Mouse (Mus musculus) heart, embryonic 16.5 days (tissue): ENCODE measurements at regions not wholly inside any gene's neighbourhood (a gene's known extent, or its start where the extent isn't known, plus 50 kb on each side); places are given as distances from the start of the nearest gene placed in this dataset.

Experiments used
- ATAC-seq: fragments of 200-750 bp; cut with Nextera tagmentation; replicated peaks from 2 replicates; pipeline ENCODE4 v1.8.0; 2017; ENCODE audit warnings: moderate number of reproducible peaks; ENCODE audit not compliant: insufficient read depth, low FRiP score; ENCODE audit errors: extremely low read depth
- H3K27ac ChIP-seq: fragments of 300-500 bp; sonication (generic); 2 replicates; pipeline ENCODE4 v1.5.1; 2014; ENCODE audit warnings: mild to moderate bottlenecking, low read length, control low read depth, moderate library complexity
- H3K27me3 ChIP-seq: fragments of 300-500 bp; sonication (generic); 2 replicates; pipeline ENCODE4 v1.6.1; 2014; ENCODE audit warnings: low read length, mixed read lengths; ENCODE audit not compliant: control insufficient read depth, insufficient read depth
- H3K36me3 ChIP-seq: fragments of 300-500 bp; sonication (generic); 2 replicates; pipeline ENCODE4 v1.6.1; 2014; ENCODE audit not compliant: control insufficient read depth, insufficient read depth
- H3K4me1 ChIP-seq: fragments of 300-500 bp; sonication (generic); 2 replicates; pipeline ENCODE4 v1.6.1; 2014; ENCODE audit warnings: low read length, mixed read lengths; ENCODE audit not compliant: control insufficient read depth, insufficient read depth
- H3K4me2 ChIP-seq: fragments of 300-500 bp; sonication (generic); 2 replicates; pipeline ENCODE4 v1.6.1; 2014; ENCODE audit warnings: low read depth, mild to moderate bottlenecking, control low read depth, low read length
- H3K4me3 ChIP-seq: fragments of 300-500 bp; sonication (generic); 2 replicates; pipeline ENCODE4 v1.5.1; 2014; ENCODE audit warnings: mild to moderate bottlenecking, control low read depth, low read length
- H3K9ac ChIP-seq: fragments of 300-500 bp; sonication (generic); 2 replicates; pipeline ENCODE4 v1.6.1; 2014; ENCODE audit warnings: low read length, control low read depth
- H3K9me3 ChIP-seq: fragments of 300-500 bp; sonication (generic); replicated peaks from 2 replicates; pipeline ENCODE4 v1.6.1; 2016; ENCODE audit warnings: low read length; ENCODE audit not compliant: control insufficient read depth
- WGBS: fragments of 180-500 bp; shearing (Covaris S2); extraction: QIAGEN DNeasy Blood & Tissue Kit; methylation state at CpG from one replicate; pipeline ENCODE4 v1.1.7; 2014; 5-methylcytosine and 5-hydroxymethylcytosine counted together

DNA sequence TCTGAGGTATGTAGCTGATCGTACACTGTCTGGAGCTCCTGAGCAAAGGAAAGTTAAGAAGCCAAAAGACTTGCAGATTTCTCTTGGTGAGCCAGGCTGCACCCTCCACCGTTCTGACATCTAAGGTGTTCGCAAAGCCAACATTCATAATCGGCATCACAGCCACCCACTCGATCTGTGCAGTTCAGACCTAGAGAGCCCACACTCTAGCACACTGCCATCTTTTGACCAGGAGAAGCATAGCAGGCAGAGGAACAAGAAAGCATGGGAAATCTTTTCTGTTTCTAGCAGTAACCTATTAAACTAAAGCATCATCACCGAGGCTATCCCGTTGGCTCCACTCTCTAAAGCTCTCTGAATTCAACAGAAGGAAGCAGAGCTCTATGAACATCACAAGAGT lies 59.2 kb downstream of the Areg start:
- H3K4me1 ChIP-seq = peaks cover 3% of the 10 kb centered on the region
- 32% methylated on average over 7 of the region's 7 CpGs for WGBS
- H3K4me2 ChIP-seq = peak overlapping the region; percentile 5; the same call in 1 of the 2 replicates
- no peaks in the 10 kb centered on the region for H3K27me3 ChIP-seq
- no peak overlapping the region for H3K9ac ChIP-seq
- no peak overlapping the region for H3K27ac ChIP-seq
- no peaks in the 10 kb centered on the region for H3K36me3 ChIP-seq
- no peaks in the 10 kb centered on the region for H3K9me3 ChIP-seq
- no peak for ATAC-seq
- H3K4me3 ChIP-seq = no peak overlapping the region

DNA sequence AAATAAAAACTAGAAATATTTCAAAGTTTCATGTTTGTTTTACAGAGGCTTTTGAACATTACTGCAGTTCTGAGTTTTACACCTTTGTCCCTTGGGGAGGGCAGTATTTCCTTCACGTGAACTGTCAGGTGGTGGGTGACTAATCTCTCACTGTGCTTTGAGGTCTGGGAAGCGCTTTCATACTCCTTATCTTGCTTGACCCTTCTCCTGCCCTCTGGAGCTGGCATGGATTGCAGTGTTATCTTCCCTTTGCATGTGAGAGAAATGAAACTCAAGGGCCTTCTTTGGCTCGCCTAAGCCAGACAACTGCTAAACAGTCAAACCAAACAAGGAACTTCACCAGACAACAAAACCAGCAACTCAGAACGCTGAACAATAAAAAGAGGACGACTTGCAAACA lies 61.0 kb downstream of the Areg start:
- Histone ChIP-seq H3K27ac (no peak overlapping the region), H3K36me3 (no peaks in the 10 kb centered on the region), H3K4me3 (no peak overlapping the region)

DNA sequence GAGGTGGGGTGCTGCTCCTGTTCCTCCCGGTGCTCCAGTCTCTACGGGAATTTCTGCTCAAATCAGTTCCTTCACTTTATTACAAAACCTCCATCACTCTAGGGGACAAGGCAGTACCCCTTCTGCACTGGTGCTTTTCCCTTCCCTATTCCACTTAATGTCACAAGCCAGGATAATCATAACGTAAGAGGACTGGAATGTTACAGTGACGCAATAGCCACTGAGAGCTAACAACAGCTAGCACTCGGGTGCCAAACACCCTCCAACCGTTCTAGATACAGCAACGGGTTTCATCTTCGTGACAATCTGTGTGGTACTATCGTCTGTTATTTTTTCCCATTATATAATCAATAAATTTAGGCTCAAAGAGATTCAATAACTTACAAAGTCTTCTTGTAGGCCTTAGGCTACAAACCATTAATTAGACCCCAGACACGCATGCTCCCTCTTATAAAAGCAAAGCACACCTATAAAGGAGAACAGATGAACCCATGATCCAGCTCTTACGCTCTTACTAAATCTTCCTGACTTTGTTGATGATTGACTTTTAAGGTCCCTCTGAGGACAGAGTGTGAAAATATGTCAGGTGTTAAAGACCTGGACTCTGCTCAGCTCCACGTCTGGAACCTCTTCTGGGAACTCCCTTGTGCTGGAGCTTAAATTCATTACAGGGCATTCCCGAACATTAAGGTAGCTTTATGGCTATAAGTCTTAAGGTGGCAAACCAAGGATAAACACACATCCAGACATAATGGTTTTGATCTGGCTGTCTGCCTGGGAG lies 65.0 kb downstream of the Areg start:
- Histone ChIP-seq H3K4me2 (no peak overlapping the region), H3K27ac (no peak overlapping the region), H3K36me3 (no peaks in the 10 kb centered on the region), H3K9ac (no peak overlapping the region), H3K9me3 (no peaks in the 10 kb centered on the region), H3K4me3 (no peak overlapping the region), H3K27me3 (no peaks in the 10 kb centered on the region), H3K4me1 (peaks cover 9% of the 10 kb centered on the region)
- no peak; the same call in 1 of the 2 replicates for ATAC-seq
- WGBS = 63% methylated on average over 13 of the region's 13 CpGs

More for the DNA sequence above, 61.0 kb downstream of the Areg start:
- no peak overlapping the region for H3K9ac ChIP-seq
- no peaks in the 10 kb centered on the region for H3K27me3 ChIP-seq
- 14% methylated on average over 5 of the region's 5 CpGs for WGBS
- peak overlapping the region; percentile 23; the same call in 1 of the 2 replicates for H3K4me2 ChIP-seq
- H3K9me3 ChIP-seq = no peaks in the 10 kb centered on the region
- ATAC-seq = peak; percentile 85
- peaks cover 3% of the 10 kb centered on the region for H3K4me1 ChIP-seq

DNA sequence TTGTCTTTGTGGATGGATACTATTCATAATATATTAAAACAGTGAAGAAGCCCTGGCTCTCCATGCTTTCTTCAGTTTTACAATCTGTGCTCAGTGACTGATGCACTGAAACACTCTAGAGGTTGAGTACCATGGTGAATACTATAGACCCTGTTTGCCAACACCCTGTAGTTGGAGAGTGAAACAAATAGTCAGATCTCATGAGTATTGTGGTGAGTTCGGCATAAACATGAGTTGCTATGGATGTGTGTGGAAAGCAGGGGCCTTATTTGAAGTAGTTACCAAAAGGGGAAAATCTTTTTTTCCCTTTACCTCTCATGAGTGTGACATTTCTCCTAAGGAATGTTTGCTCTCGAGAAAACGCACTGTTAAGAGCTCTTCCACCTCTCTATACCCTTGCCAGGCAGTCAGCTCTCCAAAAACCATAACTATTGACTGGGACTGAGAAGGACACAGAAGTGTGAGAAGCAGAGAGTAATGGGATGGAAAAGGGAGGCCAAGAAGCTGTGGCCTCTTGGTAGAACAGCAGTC lies 66.0 kb downstream of the Areg start:
- H3K9ac ChIP-seq = no peak overlapping the region
- H3K27me3 ChIP-seq = no peaks in the 10 kb centered on the region
- no peak overlapping the region for H3K4me3 ChIP-seq
- peaks cover 9% of the 10 kb centered on the region for H3K4me1 ChIP-seq
- WGBS = 60% methylated on average over 3 of the region's 3 CpGs
- no peak overlapping the region for H3K4me2 ChIP-seq
- no peaks in the 10 kb centered on the region for H3K36me3 ChIP-seq
- ATAC-seq = no peak
- no peaks in the 10 kb centered on the region for H3K9me3 ChIP-seq
- no peak overlapping the region for H3K27ac ChIP-seq

GRCm38 (mm10) chr5:91206569-91207490 lies 67.4 kb downstream of the Areg start:
- H3K9me3 ChIP-seq = no peaks in the 10 kb centered on the region
- H3K9ac ChIP-seq = no peak overlapping the region
- no peaks in the 10 kb centered on the region for H3K27me3 ChIP-seq
- H3K27ac ChIP-seq = 0 out of 2 replicates have a peak overlapping the region, but pooled peaks have one; percentile 24
- WGBS = 63% methylated on average over 9 of the region's 9 CpGs
- peaks cover 9% of the 10 kb centered on the region; the same call in 1 of the 2 replicates for H3K4me1 ChIP-seq
- H3K4me3 ChIP-seq = no peak overlapping the region
- no peak overlapping the region for H3K4me2 ChIP-seq
- H3K36me3 ChIP-seq = no peaks in the 10 kb centered on the region
- ATAC-seq = no peak

- no peak overlapping the region for H3K27ac ChIP-seq
- H3K4me1 ChIP-seq = no peaks in the 10 kb centered on the region
- H3K27me3 ChIP-seq = no peaks in the 10 kb centered on the region
- H3K4me2 ChIP-seq = no peak overlapping the region
- no peaks in the 10 kb centered on the region for H3K9me3 ChIP-seq
- 76% methylated on average over 4 of the region's 4 CpGs for WGBS
- H3K4me3 ChIP-seq = no peak overlapping the region
- H3K9ac ChIP-seq = no peak overlapping the region
- no peak for ATAC-seq
- no peaks in the 10 kb centered on the region for H3K36me3 ChIP-seq
Measured at GRCm38 (mm10) chr5:91220174-91220573, 80.8 kb downstream of the Areg start.

GRCm38 (mm10) chr5:91241656-91242055 lies 102.3 kb downstream of the Areg start:
- ATAC-seq = no peak
- 57% methylated on average over 4 of the region's 4 CpGs for WGBS
- H3K4me2 ChIP-seq = no peak overlapping the region
- H3K4me3 ChIP-seq = no peak overlapping the region
- no peak overlapping the region for H3K27ac ChIP-seq
- H3K4me1 ChIP-seq = peaks cover 3% of the 10 kb centered on the region; the same call in 1 of the 2 replicates
- no peak overlapping the region for H3K9ac ChIP-seq
- no peaks in the 10 kb centered on the region for H3K9me3 ChIP-seq
- H3K27me3 ChIP-seq = no peaks in the 10 kb centered on the region
- H3K36me3 ChIP-seq = no peaks in the 10 kb centered on the region

GRCm38 (mm10) chr5:91247444-91247843 lies 108.0 kb downstream of the Areg start:
- no peak overlapping the region for H3K4me3 ChIP-seq

More at GRCm38 (mm10) chr5:91247444-91247843, 108.0 kb downstream of the Areg start:
- no peak for ATAC-seq
- H3K36me3 ChIP-seq = no peaks in the 10 kb centered on the region
- no peak overlapping the region for H3K27ac ChIP-seq
- H3K4me2 ChIP-seq = no peak overlapping the region
- WGBS = 89% methylated on average over 5 of the region's 5 CpGs
- H3K4me1 ChIP-seq = no peaks in the 10 kb centered on the region
- no peaks in the 10 kb centered on the region for H3K9me3 ChIP-seq
- no peaks in the 10 kb centered on the region for H3K27me3 ChIP-seq
- no peak overlapping the region for H3K9ac ChIP-seq
